Mouse (Mus musculus) cerebellum, adult 8-10 months (tissue): ENCODE data around the gene Gmds.

Source experiments
- DNase-seq: peaks from one replicate; pipeline ENCODE4 v3.0.0; 2022

Gene Gmds

GRCm38 (mm10) chr13:31929299-31929698, 409.2 kb downstream of the Gmds start:
- DNase-seq = no peak

- DNase-seq = no peak
These were observed 411.9 kb downstream of the Gmds start for GRCm38 (mm10) chr13:31926599-31926998.

- DNase-seq = no peak
These were observed 414.0 kb downstream of the Gmds start for GRCm38 (mm10) chr13:31924506-31924905.

- no peak for DNase-seq
These were observed 418.8 kb downstream of the Gmds start for GRCm38 (mm10) chr13:31919716-31920115.

- no peak for DNase-seq
These were observed 421.2 kb downstream of the Gmds start for GRCm38 (mm10) chr13:31917387-31917786.

- DNase-seq = no peak
These were observed 422.8 kb downstream of the Gmds start for GRCm38 (mm10) chr13:31915748-31916147.

GRCm38 (mm10) chr13:31914901-31915587, 423.5 kb downstream of the Gmds start:
- DNase-seq = no peak

GRCm38 (mm10) chr13:31911956-31912355, 426.6 kb downstream of the Gmds start:
- no peak for DNase-seq

- no peak for DNase-seq
These were observed 427.2 kb downstream of the Gmds start for GRCm38 (mm10) chr13:31911362-31911761.

GRCm38 (mm10) chr13:31909031-31909430, 429.5 kb downstream of the Gmds start:
- DNase-seq = no peak

- DNase-seq = no peak
These were observed 432.0 kb downstream of the Gmds start for GRCm38 (mm10) chr13:31906514-31906913.

GRCm38 (mm10) chr13:31900191-31900590, 438.3 kb downstream of the Gmds start:
- DNase-seq = no peak

GRCm38 (mm10) chr13:31899392-31899791, 439.1 kb downstream of the Gmds start:
- no peak for DNase-seq

GRCm38 (mm10) chr13:31897493-31897892, 441.0 kb downstream of the Gmds start:
- no peak for DNase-seq

GRCm38 (mm10) chr13:31894511-31894910, 444.0 kb downstream of the Gmds start:
- DNase-seq = no peak

GRCm38 (mm10) chr13:31892913-31893514, 445.5 kb downstream of the Gmds start:
- no peak for DNase-seq

GRCm38 (mm10) chr13:31888500-31888899, 450.0 kb downstream of the Gmds start:
- DNase-seq = no peak

- DNase-seq = no peak
These were observed 452.8 kb downstream of the Gmds start for GRCm38 (mm10) chr13:31885769-31886168.

GRCm38 (mm10) chr13:31878805-31879477, 459.6 kb downstream of the Gmds start:
- no peak for DNase-seq

GRCm38 (mm10) chr13:31877061-31877460, 461.5 kb downstream of the Gmds start:
- DNase-seq = no peak

- DNase-seq = no peak
These were observed 464.1 kb downstream of the Gmds start for GRCm38 (mm10) chr13:31874427-31874826.

GRCm38 (mm10) chr13:31873269-31873668, 465.3 kb downstream of the Gmds start:
- DNase-seq = no peak

GRCm38 (mm10) chr13:31864786-31865185, 473.8 kb downstream of the Gmds start:
- DNase-seq = no peak

GRCm38 (mm10) chr13:31863461-31863860, 475.1 kb downstream of the Gmds start:
- no peak for DNase-seq
